Mouse (Mus musculus): ENCODE results near the gene Mrpl52.

Gene Mrpl52

GRCm38 (mm10) chr14:54412629-54413170 lies 14.0 kb upstream of the Mrpl52 start:
- DNase-seq = no peak

GRCm38 (mm10) chr14:54413877-54414700 lies 12.6 kb upstream of the Mrpl52 start:
- no peak for DNase-seq

GRCm38 (mm10) chr14:54415241-54416020 lies 11.3 kb upstream of the Mrpl52 start:
- DNase-seq = no peak

GRCm38 (mm10) chr14:54416229-54416775 lies 10.4 kb upstream of the Mrpl52 start:
- no peak for DNase-seq

GRCm38 (mm10) chr14:54416830-54417229 lies 9.9 kb upstream of the Mrpl52 start:
- no peak for DNase-seq

- DNase-seq = no peak
Observed at GRCm38 (mm10) chr14:54417623-54418081, 9.1 kb upstream of the Mrpl52 start, which contains the start of gene Slc7a7. TSS of gene Slc7a7 (minus strand) at chr14:54417780.

- no peak for DNase-seq
Observed at GRCm38 (mm10) chr14:54421014-54421413, 5.7 kb upstream of the Mrpl52 start.

GRCm38 (mm10) chr14:54423406-54423805 lies 3.3 kb upstream of the Mrpl52 start:
- no peak for DNase-seq

GRCm38 (mm10) chr14:54424634-54425033 lies 2.1 kb upstream of the Mrpl52 start:
- DNase-seq = no peak

GRCm38 (mm10) chr14:54425540-54425939 lies 1.2 kb upstream of the Mrpl52 start:
- no peak for DNase-seq

GRCm38 (mm10) chr14:54426003-54426688 lies 563 bp upstream of the Mrpl52 start:
- no peak for DNase-seq

GRCm38 (mm10) chr14:54427696-54428095 lies 987 bp downstream of the Mrpl52 start:
- no peak for DNase-seq

GRCm38 (mm10) chr14:54428421-54428820 lies 1.7 kb downstream of the Mrpl52 start:
- no peak for DNase-seq

- no peak for DNase-seq
Observed at GRCm38 (mm10) chr14:54429332-54430093, 2.8 kb downstream of the Mrpl52 start.

GRCm38 (mm10) chr14:54430406-54431145 lies 3.9 kb downstream of the Mrpl52 start:
- DNase-seq = no peak

GRCm38 (mm10) chr14:54431334-54432077 lies 4.8 kb downstream of the Mrpl52 start, which contains the start of gene Mmp14:
TSS of gene Mmp14 (plus strand) at chr14:54431612.
- no peak for DNase-seq

GRCm38 (mm10) chr14:54432078-54432836 lies 5.5 kb downstream of the Mrpl52 start:
- DNase-seq = no peak

GRCm38 (mm10) chr14:54432837-54433830 lies 6.4 kb downstream of the Mrpl52 start:
- DNase-seq = peak; percentile 57

Data from layer of hippocampus, adult 9-11 months (tissue).